Mouse (Mus musculus) right cerebral cortex, postnatal 4 days (tissue): ENCODE data around the gene Npl.
"Not testable (repeated sequence)": the region's sequence is repeated elsewhere in the genome, so short reads cannot be mapped to it uniquely, and the experiment has no call there.

Experiments
- DNase-seq: peaks from one replicate; pipeline ENCODE4 v3.0.0-alpha.2; 2022

Gene Npl

GRCm38 (mm10) chr1:153540753-153541152 lies 9.1 kb downstream of the Npl start:
- DNase-seq = no peak

GRCm38 (mm10) chr1:153539739-153540333 lies 10.0 kb downstream of the Npl start:
- DNase-seq = no peak

GRCm38 (mm10) chr1:153535611-153536010 lies 14.2 kb downstream of the Npl start:
- DNase-seq = no peak

GRCm38 (mm10) chr1:153532896-153533295 lies 16.9 kb downstream of the Npl start:
- DNase-seq = not testable (repeated sequence)

- DNase-seq = peak; percentile 20
Measured at GRCm38 (mm10) chr1:153532234-153532841, 17.5 kb downstream of the Npl start.

GRCm38 (mm10) chr1:153531677-153532233 lies 18.1 kb downstream of the Npl start:
- DNase-seq = no peak

GRCm38 (mm10) chr1:153522116-153522515 lies 27.7 kb downstream of the Npl start:
- no peak for DNase-seq

GRCm38 (mm10) chr1:153515368-153515767 lies 34.5 kb downstream of the Npl start:
- no peak for DNase-seq

- no peak for DNase-seq
Measured at GRCm38 (mm10) chr1:153510330-153511009, 39.4 kb downstream of the Npl start.

GRCm38 (mm10) chr1:153509569-153509968 lies 40.3 kb downstream of the Npl start:
- DNase-seq = not testable (repeated sequence)

- DNase-seq = no peak
Measured at GRCm38 (mm10) chr1:153509012-153509411, 40.8 kb downstream of the Npl start.

- peak; percentile 8 for DNase-seq
Measured at GRCm38 (mm10) chr1:153506266-153506665, 43.6 kb downstream of the Npl start.

- no peak for DNase-seq
Measured at GRCm38 (mm10) chr1:153501644-153502321, 48.1 kb downstream of the Npl start.

GRCm38 (mm10) chr1:153500030-153500429 lies 49.8 kb downstream of the Npl start:
- DNase-seq = no peak

- DNase-seq = no peak
Measured at GRCm38 (mm10) chr1:153496030-153496429, 53.8 kb downstream of the Npl start.

GRCm38 (mm10) chr1:153493931-153494330 lies 55.9 kb downstream of the Npl start:
- DNase-seq = no peak

GRCm38 (mm10) chr1:153493338-153493737 lies 56.5 kb downstream of the Npl start:
- no peak for DNase-seq

- DNase-seq = no peak
Measured at GRCm38 (mm10) chr1:153491822-153492221, 58.0 kb downstream of the Npl start.

- DNase-seq = no peak
Measured at GRCm38 (mm10) chr1:153491345-153491744, 58.5 kb downstream of the Npl start.

- DNase-seq = no peak
Measured at GRCm38 (mm10) chr1:153489963-153490362, 59.9 kb downstream of the Npl start.

GRCm38 (mm10) chr1:153489540-153489939 lies 60.3 kb downstream of the Npl start:
- DNase-seq = no peak

GRCm38 (mm10) chr1:153489132-153489531 lies 60.7 kb downstream of the Npl start:
- no peak for DNase-seq

- peak; percentile 99 for DNase-seq
Measured at GRCm38 (mm10) chr1:153487500-153487879, 62.4 kb downstream of the Npl start, which contains the start of gene Dhx9. Dhx9 (minus strand) TSS chr1:153487660.
